Comparison of ENCODE assay signal across 17 mouse cellular contexts in the genomic region with DNA sequence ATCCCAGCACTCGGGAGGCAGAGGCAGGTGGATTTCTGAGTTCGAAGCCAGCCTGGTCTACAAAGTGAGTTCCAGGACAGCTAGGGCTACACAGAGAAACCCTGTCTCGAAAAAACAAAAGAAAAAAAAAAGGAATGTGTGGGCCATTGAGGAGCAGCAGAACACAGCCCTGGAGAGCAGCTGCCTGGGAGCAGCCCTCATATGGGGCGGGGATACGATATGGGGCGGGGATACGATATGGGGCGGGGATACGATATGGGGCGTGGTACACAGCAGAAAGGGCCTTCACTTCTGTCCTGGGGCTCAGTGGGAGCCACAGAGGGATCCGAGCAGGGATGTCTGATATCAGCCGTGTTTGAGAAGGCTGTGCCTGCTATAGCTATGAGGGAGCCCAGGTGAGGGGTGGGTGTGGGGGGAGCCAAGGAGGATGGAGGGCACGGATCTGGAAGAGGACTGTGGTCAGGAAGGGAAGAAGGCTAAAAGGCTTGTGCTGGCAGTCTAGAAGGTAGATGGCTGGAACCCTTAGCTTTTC.
"Had no signal": no experiment of that assay in that cellular context is flagged by ENCODE, and none has a peak within 500 bp of the region (broad histone marks: within the 10 kb centered on the region; RNA-seq: fewer than 3 reads in every experiment).

No protein-coding gene starts in this region.

- H3K4me3 ChIP-seq: layer of hippocampus, adult 2 months; left cerebral cortex, adult 2 months; liver, embryonic 13.5 days; midbrain, embryonic 10.5 days; neural tube, embryonic 13.5 days had no signal

- H3K36me3 ChIP-seq: liver, embryonic 13.5 days; midbrain, embryonic 10.5 days; neural tube, embryonic 13.5 days had no signal

- DNase-seq: kidney, adult 18-20 months; kidney, adult 9 months; kidney, postnatal 25 days; layer of hippocampus, adult 9-11 months; layer of hippocampus, postnatal 36 days; liver, embryonic 13.5 days; lung, adult 2 months; lung, postnatal 14 days; lung, postnatal 4 days; midbrain, embryonic 14.5 days; right cerebral cortex, postnatal 25 days; thymus, postnatal 25 days had no signal

- H3K9ac ChIP-seq: liver, embryonic 13.5 days; neural tube, embryonic 13.5 days had no signal

- H3K27ac ChIP-seq: kidney, postnatal 0 days; layer of hippocampus, adult 2 months; left cerebral cortex, adult 2 months; liver, embryonic 13.5 days; midbrain, embryonic 10.5 days; neural tube, embryonic 13.5 days had no signal

- H3K27me3 ChIP-seq: neural tube, embryonic 13.5 days had no signal

- H3K4me1 ChIP-seq: liver, embryonic 13.5 days had no signal

- H3K9me3 ChIP-seq: liver, embryonic 13.5 days; midbrain, embryonic 10.5 days; neural tube, embryonic 13.5 days had no signal

- H3K4me2 ChIP-seq: liver, embryonic 13.5 days; neural tube, embryonic 13.5 days had no signal
